Mouse (Mus musculus) adrenal gland, postnatal 25 days (tissue): ENCODE results near the gene Nfatc3. TPM values are rescaled to one million over a fixed set of nuclear protein-coding genes. Genes with fewer than 3 reads are reported as not detected.
"Not testable (repeated sequence)": the region's sequence is repeated elsewhere in the genome, so short reads cannot be mapped to it uniquely, and the experiment has no call there.

Experiments used
- DNase-seq: peaks from one replicate; pipeline ENCODE4 v3.0.0; 2021; ENCODE audit warnings: mixed read lengths
- long read RNA-seq: library from polyadenylated mRNA; stranded (forward); transcript quantifications from one replicate; pipeline ENCODE4 v2.0.0, GENCODE M21; 2021
- total RNA-seq: library from RNA; stranded (reverse); gene quantifications from 2 replicates; pipeline ENCODE4 v1.2.3, GENCODE M21; 2021

Gene Nfatc3
- 54.9 TPM in 2 replicates for total RNA-seq
- long read RNA-seq, partial matches to known transcripts = 2 of 11 reads
- long read RNA-seq, other reads (novel, unspliced or antisense) = 9 of 11 reads

DNA sequence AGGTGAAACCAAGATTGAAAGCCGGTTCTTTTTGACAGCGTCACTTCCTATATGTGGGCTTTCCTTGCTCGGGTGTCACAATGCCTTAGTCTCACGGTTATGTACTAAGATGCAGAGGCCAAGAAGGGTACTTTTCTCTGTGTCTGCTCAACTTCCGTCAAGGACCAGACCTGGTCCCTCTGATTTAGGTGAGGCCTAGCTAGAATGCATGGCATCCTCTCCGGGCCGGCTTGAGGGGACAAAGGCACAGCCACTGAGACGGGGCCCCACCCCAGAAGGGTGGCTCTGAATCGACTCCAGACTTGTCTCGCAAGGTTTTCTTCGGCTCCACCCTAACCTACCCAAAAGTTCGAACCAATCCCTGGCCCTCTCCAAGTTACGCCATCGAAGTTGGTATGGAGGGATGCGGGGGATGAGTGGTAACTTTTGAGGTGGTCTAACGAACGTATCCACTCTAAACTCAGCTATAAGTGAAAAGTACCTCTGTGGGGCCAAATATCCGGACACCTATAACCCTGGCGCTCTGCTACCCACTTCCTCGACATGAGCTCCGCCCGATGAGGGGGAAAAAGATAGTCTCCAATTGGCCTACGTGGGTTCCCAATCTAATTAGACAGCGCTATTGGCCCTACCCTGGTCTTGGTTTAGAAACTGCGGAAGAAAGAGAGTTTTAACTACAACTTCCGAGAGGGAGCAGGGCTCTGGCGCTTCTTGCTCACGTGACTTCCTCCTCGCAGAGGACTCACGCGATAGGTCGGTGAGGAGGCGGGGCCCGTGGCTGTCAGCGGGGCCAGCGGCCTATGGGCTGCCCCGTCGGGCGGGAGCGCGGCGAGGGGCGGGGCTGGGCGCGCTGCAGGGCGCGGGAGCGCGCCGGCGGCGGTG is at the start of gene Nfatc3:
Gene Nfatc3, plus strand, starts transcription at position 110 of the 882 bp plus-strand sequence.
- DNase-seq = peak; percentile 97

DNA sequence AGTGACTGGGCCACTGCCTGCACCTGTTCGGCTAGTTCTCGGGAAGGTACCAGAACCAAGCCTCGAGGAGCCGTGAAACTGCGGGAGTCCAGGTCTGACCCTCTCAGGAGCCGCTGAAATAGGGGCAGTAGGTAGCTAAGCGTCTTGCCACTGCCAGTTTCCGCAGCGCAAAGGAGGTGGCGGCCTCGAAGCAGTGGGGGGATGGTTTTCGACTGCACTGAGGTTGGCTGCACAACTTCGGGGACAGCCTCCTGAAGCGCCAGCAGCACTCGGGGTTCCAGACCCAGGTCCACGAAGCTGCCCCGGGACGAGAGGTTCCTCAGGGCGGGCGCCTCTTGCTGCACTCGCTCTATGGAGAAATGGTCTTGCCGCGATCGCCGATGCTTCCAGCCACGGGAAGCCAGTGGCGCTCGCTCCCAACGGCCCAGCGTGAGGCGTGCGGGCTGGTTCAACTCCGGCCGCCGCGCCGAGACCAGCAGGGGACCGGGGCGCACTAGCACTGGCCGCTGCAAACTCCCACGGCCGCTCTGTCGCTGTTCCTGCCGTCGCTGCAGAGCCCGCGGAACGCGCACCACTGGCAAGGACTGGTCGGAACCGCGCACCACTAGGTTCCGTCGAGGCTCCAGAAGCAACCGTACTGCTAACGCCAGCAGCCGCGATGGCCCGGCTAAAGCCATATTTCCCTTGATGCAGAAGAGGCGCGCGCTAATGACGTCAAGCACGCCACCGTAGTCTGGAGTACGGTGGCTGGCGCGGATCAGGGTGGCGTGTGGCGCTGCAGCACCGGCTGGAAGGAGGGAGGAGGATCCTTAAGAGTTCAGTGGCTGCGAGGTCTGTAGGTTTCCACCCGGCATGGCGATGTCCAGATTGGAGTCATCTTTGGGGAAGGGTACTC is 47.6 kb upstream of the Nfatc3 start:
- DNase-seq = peak; percentile 93

DNA sequence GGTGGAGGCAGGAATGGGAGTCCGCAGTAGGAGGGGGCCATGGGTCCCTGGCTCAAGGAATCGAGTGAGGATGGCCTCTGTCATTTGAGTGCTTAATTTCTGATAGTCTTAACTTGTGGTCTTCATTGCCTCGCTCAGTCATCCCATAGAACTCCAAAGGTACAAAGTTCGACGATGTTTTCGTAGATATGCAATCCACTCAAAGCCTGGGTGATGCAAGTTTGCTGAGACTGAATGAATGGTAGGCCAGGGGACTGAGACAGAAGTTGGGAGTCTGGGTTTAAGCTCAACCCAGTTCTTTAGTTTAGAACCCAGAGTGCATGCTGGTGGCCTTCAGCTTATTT is 47.0 kb upstream of the Nfatc3 start, which contains the start of gene Ddx28:
Gene Ddx28, minus strand, starts transcription at position 240 of the 344 bp plus-strand sequence.
- DNase-seq = no peak

DNA sequence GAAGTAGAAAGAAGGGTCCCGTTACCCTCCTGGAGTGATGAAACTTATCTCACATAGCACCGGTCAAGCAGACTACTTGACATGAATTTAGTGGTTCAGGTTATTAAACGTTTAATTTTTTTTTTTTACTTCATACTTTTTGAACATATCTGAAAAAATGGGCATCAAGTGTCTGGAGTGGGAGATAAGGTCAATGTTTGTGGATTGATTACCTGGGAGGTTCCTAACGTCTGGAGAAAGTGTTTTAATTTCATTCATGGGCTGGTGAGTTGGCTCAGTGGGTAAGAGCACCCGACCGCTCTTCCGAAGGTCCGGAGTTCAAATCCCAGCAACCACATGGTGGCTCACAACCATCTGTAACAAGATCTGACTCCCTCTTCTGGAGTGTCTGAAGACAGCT is 46.4 kb upstream of the Nfatc3 start:
- not testable (repeated sequence) for DNase-seq

DNA sequence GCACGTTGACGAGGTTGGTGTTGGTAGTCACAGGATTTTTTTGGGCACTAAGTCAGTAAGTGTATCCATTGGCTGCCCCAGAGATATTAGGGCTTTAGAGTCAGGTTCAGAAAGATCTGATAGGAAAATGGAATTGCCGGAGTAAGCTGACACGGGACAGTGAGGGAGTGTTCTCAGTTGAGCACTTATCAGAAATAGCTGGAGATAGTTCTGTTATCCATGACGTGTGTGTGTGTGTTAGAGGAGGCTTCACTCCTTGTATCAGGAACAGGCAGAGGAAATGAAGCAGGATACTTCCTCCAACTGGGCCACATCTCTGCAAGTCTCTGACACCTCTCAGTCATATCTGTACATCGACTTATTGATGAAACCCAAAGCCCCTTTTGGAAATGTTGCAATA is 42.4 kb upstream of the Nfatc3 start:
- no peak for DNase-seq

DNA sequence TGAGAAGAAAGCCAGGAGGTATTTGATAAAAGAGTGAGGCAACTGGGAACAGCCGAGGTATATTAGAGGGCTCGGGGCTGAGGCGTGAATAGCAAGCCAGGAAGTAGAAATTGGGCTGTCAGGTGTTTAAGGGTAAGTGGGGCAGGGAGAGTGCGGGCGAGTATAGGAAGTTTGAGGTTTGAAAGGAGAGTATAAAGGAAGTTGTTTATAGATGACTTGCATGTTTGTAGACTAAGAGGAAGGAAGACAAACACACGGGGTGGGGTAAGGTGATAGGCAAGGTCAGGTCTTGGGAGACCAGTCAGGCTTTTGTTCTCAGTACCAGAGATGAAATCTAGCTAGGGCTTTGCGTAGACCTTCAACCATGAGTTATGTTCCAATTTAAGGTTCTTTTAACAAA is 41.5 kb upstream of the Nfatc3 start:
- no peak for DNase-seq

DNA sequence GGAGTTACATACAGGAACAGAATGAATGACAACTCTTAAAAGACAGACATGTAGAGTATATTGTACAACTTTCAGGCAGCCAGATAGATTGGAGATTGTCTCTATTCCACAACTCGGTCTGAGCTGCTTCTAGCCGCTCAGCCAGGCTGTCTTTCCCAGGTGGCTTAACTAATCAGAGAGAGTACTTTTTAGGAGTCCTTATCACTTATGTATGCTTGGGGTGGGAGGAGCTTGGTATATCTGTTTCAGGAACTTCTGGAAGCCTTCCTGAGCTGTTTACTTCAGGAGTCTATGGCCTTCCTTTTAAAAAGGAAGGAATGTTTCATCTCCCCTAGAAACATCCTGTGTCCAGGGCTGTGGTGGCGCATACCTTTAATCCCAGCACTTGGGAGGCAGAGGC is 40.6 kb upstream of the Nfatc3 start:
- DNase-seq = no peak

DNA sequence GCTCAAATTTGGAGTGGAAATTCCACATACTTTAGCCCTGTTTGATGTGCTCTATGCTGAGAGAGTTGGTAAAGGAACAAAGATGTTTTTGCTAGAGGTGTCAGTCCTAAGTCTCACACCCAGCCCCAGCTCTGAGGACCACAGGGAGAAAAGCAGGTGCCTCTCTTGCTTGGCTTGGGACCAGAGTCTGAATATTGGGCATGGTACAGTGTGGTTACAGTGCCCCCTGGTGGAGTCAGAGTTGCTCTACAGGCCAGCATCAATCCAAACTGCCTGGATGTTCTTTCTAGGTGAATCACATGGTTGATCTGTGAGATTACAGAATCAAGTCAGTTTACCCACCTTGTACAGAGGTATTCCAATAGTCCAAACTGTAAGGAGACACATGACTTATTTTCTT is 36.2 kb upstream of the Nfatc3 start:
- DNase-seq = peak; percentile 72

DNA sequence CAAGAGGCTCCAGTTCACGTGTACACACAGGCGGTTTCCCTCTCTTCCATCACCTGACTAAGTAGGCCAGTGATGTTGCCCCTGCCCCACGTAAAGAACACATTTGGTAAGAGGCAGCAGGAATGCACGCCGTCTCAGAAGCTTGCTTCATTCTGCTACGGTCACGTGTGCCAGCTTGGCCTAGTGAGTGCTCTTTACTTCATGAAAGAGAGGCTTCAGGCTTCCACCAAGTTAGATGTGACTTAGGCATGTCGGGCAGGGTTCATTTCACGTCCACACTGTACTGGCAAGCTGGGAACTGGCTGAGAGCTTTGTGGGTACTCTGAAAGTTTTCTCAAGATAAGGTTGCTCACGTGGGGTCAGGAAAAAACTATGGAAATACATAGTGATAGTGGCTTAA is 19.9 kb upstream of the Nfatc3 start:
- no peak for DNase-seq

DNA sequence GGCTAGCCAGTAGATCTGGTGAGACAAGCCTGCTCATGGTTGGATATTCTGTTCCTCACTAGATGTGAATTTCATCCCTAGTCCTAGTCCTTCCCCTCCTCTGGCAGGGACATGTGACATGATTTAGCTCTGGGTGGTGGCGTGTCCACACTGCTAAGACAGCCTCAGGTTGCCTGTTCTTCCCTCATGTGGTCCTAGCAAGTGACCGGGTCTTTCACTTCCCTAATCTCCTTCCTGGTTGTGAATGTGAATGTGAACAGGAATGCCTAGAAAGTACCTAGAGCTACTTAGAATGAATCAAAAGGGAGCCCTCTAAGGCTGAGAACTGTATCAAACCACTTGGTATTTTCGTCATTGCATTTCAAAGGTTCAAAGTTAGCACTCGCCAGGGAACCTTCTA is 19.0 kb upstream of the Nfatc3 start:
- no peak for DNase-seq

DNA sequence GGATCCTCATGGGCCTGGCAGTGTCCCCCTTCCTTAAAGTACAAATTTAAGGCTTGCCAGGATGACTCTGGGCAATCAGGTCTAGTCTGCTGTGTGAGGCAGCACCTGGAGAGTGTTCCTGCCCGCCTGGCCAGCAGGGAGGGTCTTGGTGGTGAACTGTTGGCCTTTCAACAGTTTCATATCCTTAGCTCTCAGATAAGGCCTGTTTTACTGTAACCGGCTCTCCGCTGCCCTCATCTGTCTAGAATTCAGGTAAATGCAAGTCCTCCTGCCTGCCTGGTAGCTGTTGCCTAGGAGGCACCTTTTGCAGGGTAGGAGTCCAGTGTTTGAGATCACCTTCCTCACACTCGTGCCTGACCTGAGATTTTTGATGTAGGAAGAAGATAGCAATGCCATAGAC is 18.4 kb upstream of the Nfatc3 start:
- no peak for DNase-seq

DNA sequence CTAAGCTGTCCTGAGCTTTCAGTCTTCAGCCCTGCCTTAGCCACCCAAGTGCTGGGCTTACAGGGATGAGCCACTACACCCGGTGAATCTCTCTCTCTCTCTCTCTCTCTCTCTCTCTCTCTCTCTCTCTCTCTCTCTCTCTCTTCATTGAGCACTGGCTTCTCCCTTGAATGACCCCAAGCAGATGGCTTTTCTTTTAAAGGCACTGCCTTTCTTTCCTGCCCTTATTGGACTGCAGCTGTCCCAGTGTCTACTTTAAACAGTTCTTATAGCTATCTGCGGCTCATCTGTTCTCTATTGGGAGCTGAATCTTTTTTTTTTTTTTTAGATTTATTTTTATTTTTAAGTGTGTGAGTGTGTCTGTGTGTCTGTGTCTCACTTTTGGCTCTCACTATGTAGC is 15.6 kb upstream of the Nfatc3 start:
- DNase-seq = no peak

DNA sequence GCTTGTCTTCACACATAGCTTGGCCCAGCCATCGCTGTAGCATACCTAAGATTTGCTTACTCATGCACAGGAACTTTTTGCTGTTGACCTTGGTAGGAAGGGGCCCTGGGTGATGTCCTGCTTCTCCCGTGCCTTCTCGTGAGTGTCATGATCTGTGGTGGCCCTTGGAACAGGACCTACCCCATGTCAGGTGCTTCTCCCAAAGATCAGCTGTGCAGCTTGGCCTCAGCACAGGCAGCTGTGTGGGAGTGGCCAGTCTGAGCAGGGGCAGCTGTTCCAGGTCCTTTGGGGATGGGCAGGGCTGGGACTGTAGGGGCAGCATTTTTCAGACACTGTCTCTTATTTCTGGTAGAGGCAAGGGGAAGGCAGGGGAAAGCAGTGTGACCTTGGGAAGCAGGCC is 14.5 kb upstream of the Nfatc3 start:
- no peak for DNase-seq

DNA sequence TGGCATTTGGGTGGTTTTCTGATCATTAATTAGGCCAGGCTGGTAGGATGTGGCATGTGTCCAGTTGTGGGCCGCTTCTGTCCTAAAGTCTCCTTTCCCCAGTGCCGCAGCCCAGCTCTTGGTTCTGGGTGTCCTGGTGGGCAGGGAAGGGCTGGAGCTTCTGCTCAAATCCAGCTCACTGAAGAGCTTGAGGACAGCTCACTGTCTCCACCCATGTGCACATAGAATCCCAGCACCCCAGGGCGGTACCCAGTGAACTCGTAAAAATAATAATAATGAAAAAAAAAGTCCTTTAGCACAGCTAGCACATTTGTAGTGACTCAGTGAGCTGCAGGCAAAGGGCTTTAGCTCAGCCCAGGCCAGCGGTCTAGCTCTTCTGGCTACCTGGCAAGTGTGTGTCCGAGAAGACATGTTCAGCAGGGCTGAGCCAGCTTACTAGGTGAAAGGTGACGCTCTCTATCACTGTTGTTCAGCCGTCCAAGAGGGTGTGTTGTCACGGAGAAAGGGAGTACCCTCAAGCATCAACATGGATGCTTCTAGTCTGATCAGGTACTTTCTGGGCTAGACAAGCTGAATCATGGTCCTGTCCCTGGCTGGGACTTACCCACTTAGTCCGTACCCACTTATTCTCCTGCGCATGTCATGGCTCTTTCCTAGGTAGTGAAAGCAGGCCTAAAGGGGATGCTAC is 11.6 kb upstream of the Nfatc3 start:
- no peak for DNase-seq

DNA sequence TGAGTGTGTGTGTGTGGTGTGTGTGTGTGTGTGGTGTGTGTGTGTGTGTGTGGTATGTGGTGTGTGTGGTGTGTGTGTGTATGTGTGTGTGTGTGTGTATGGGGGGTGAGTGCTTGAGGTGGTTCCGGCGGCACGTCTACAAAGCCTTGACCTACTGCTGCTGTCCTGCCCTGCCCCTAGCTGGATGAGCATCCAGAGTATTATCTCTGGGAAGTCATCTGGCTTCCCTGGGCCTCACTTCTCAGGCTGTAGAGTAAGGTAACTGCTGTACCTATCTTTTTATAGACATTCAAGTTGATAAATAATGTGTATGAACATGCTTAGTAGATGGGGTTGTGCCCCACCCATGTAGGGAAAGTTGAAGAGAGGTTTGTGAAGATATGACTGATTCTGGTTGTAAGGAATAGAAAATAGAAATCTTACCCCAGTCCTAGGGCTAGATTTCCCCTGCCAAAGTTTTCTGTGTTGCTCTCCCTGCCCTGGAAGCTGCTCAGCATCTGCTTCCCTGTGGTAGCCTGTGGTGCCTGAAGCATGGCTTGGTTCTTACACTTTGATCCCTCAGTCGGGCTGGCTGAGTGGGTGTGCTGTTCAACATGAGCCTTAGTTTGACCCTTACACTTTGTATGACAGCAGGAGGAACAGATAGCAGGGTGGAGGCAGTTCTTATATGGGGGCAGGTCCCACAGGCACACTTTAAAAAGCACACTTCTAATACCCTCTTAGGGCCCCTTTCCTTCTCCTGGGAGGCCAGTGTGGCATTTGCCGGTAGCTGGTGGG is 10.6 kb upstream of the Nfatc3 start:
- no peak for DNase-seq

DNA sequence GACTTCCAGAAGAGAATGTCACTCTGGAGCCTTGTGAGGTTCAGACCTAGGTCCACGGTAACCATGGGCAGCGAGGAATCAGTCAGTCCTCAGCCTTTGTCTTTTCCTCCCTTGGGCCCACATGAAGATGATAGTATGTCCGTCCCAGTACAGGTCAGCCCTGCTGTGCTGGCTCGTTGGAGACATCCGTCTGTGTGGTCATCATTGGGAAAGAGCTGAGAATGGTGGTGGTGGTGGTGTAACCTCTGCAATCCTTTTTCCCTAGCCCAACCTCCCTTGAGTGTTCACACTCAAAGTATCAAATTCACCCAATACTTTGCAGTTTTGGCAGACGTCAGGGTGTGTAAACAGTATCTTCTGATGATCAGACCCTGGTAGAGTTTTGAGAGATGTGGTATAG is 8.8 kb upstream of the Nfatc3 start:
- no peak for DNase-seq

DNA sequence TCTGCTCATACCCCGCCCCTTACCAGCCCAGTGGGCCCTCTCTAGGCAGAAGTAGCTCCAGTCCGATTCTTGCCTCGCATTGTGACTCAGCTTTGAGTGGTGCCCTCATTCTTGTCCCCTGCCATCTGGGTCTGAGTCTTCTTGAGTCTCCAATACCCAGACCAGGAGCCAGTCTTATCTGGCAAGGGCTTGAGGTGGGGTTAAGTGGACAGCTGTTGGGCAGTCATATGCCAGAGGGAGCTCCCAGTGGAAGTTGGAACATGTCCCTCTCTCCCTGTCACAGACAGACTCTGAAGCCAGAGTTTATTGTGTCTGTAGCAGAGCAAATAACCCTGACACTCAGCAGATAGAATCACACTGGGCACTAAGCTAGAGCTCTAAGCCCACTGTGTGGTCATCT is 7.6 kb upstream of the Nfatc3 start:
- no peak for DNase-seq

DNA sequence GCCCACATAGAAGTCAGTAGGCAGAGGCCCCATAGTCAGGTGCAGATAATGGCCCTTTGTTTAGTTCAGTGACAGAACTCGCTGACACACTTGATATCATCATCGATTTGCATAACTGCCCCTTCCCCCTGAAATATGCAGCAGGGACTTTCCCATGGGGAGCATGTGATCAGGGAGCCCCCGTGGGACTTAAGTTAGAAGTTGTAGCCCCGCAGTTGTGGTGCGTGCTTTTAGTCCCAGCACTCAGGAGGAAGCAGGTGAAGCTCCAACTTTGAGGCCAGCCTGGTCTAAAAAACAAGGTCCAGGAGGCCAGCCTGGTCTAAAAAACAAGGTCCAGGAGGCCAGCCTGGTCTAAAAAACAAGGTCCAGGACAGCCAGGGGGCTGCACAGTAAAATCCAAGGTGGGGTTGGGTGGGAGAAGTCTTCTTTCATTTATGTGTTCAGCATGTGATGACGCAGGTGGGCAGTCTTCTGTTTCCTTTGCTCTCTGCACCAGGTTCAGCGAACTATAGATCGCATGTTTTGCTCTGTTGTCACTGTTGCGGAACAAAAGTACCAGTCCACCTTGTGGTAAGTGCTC is 6.0 kb upstream of the Nfatc3 start:
- DNase-seq = no peak

DNA sequence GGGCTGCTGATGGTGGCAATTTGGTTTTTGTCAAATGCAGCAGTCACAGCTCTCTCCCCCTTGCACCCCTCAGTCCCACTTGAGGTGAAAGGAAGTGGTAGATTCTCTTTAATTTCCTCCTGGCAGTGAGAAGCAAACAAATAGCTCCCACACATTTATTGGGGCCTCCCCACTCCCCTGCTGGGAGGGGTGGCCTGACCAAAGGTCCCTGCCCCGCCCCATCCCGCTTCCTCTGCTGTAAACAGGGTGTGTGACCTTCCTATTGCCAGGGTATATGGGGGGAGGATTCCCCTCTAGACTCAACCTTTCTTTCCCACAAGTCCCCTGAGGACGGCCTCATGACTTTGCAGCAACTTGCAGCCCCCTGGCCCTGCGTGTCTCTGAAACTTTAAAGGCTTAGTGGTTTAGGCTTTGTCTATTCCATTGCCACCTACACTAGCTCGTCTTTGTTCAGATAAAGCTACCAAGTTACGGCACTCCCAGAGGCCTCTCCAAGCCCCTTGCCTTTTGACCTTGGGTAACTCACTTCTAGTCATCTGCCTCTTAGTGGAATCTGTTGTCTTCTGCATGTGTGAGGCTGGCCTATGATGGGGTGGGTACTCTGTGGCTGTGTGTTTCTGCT is 4.3 kb upstream of the Nfatc3 start:
- DNase-seq = peak; percentile 10

DNA sequence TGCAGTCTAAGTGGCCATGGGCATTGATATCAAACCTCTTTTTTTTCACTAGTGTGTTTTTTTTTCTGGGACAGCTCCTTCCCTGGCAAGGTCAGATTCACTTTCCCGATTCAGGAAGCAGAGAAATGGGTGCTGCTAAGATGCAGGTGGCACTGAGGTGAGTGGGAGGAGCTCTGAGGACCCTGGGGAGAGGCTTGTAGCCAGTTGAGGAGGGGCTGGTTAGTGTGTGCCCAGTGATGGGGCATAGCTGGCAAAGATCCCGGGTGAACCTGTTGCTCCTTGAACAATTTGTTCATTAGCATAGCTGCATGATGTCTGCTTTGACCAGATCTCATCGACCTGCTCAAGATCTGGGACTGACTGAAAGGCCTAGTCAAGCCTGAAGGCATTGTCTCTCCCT is 3.6 kb upstream of the Nfatc3 start:
- DNase-seq = no peak

DNA sequence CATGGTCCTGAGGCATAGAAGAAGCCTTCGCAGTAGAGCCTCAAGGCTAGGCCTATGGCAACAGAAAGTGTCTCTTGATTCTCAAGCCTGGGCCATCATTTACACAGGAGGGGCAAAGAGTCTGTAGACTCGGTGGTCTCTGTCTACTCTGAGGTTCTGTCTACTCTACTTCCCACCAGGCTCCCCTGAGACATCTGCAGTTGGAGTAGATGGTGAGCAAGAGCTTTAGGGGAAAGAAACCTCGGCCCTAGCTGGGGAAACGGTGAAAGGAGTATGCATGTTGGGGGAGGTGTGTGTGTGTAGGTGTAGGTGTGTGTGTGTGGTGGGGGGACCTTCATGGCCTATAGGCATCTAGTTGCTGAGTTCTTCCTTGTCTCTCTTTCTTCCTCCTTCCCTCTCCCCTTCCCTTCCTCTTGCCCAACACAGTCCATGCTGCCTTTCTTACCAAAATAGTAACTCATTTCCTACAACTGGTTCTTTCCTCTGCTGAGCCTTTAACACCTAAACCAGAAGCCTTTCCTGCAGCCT is 2.1 kb upstream of the Nfatc3 start:
- DNase-seq = no peak
